Mouse (Mus musculus) CH12.LX (cell line): Measurements from ENCODE around the gene Cfap45. TPM values are rescaled to one million over a fixed set of nuclear protein-coding genes. Genes with fewer than 3 reads are reported as not detected.

ENCODE experiments used
- DNase-seq: peaks from one replicate; pipeline ENCODE4 v3.0.0-alpha.2; 2013; ENCODE audit errors: extremely low read depth
- H3K27ac ChIP-seq: 2 replicates; pipeline ENCODE4 v1.5.1; 2012; ENCODE audit warnings: low read depth, mild to moderate bottlenecking, control low read depth, moderate library complexity; ENCODE audit not compliant: insufficient read depth
- H3K27me3 ChIP-seq: replicated peaks from 2 replicates; pipeline ENCODE3; 2012; ENCODE audit warnings: inconsistent platforms
- H3K36me3 ChIP-seq, 2 experiments: replicated peaks in 1 of 2; 2 replicates each; pipeline versions ENCODE3 to v1.6.1; 2012; ENCODE audit warnings: inconsistent platforms in 1 of 2, low read length in 1 of 2, mild to moderate bottlenecking in 1 of 2, mixed read lengths in 1 of 2, moderate library complexity in 1 of 2; ENCODE audit not compliant: control insufficient read depth in 1 of 2, insufficient read depth in 1 of 2
- H3K4me1 ChIP-seq, 2 experiments: 2 replicates each; pipeline ENCODE4 v1.6.1; 2012; ENCODE audit warnings: inconsistent platforms in 1 of 2, moderate library complexity in 1 of 2; ENCODE audit not compliant: insufficient read depth in 2 of 2, control insufficient read depth in 1 of 2
- H3K4me2 ChIP-seq: 2 replicates; pipeline ENCODE4 v1.6.1; 2012; ENCODE audit warnings: low read depth, mild to moderate bottlenecking, control low read depth; ENCODE audit not compliant: poor library complexity, insufficient read depth, severe bottlenecking
- H3K4me3 ChIP-seq, 3 experiments: fragments of 150-350 bp in 1 of 3; sonication (generic) in 1 of 3; replicated peaks in 1 of 3; 2 replicates each; pipeline versions ENCODE3 to v1.5.1; 2011 to 2012; ENCODE audit warnings: low read depth in 2 of 3, low read length in 2 of 3, mild to moderate bottlenecking in 2 of 3, moderate library complexity in 2 of 3, control low read depth in 1 of 3, improper control_type of control experiment in 1 of 3, inconsistent platforms in 1 of 3, mixed read lengths in 1 of 3; ENCODE audit not compliant: poor library complexity in 1 of 3
- H3K79me2 ChIP-seq: replicated peaks from 2 replicates; pipeline ENCODE4 v1.6.1; 2012; ENCODE audit warnings: mild to moderate bottlenecking, moderate library complexity; ENCODE audit not compliant: control insufficient read depth, poor library complexity, insufficient read depth, severe bottlenecking; ENCODE audit errors: extremely low read depth
- H3K9ac ChIP-seq: 2 replicates; pipeline ENCODE4 v1.6.1; 2012; ENCODE audit warnings: low read depth, mild to moderate bottlenecking, control low read depth, moderate library complexity; ENCODE audit not compliant: insufficient read depth
- H3K9me3 ChIP-seq: replicated peaks from 2 replicates; pipeline ENCODE3; 2012; ENCODE audit warnings: low read length, inconsistent platforms, mixed read lengths
- BHLHE40 ChIP-seq: IDR thresholded peaks from 2 replicates; pipeline ENCODE4 v1.6.1; 2011; ENCODE audit warnings: mild to moderate bottlenecking, low read depth, low read length, improper control_type of control experiment
- CHD1 ChIP-seq: IDR thresholded peaks from 2 replicates; pipeline ENCODE4 v1.6.1; 2012; ENCODE audit warnings: low read depth, low read length, improper control_type of control experiment, inconsistent platforms
- GABPA ChIP-seq: IDR thresholded peaks from 2 replicates; pipeline ENCODE4 v1.6.1; 2012; ENCODE audit warnings: low read depth, low read length, improper control_type of control experiment, inconsistent platforms; ENCODE audit not compliant: insufficient replicate concordance
- JUN ChIP-seq: IDR thresholded peaks from 2 replicates; pipeline ENCODE4 v1.6.1; 2011; ENCODE audit warnings: low read depth, mild to moderate bottlenecking, low read length, improper control_type of control experiment, moderate library complexity; ENCODE audit not compliant: insufficient read depth
- KAT2A ChIP-seq: IDR thresholded peaks from 2 replicates; pipeline ENCODE4 v1.6.1; 2012; ENCODE audit warnings: low read length, improper control_type of control experiment, inconsistent platforms; ENCODE audit not compliant: insufficient replicate concordance
- MXI1 ChIP-seq: IDR thresholded peaks from 2 replicates; pipeline ENCODE4 v1.6.1; 2011; ENCODE audit warnings: mild to moderate bottlenecking, low read depth, low read length, improper control_type of control experiment
- MYC ChIP-seq: IDR thresholded peaks from 2 replicates; pipeline ENCODE4 v1.6.1; 2011; ENCODE audit warnings: low read depth, mild to moderate bottlenecking, improper control_type of control experiment, low read length
- NRF1 ChIP-seq: IDR thresholded peaks from 2 replicates; pipeline ENCODE4 v1.6.1; 2014; ENCODE audit warnings: low read depth, mild to moderate bottlenecking, inconsistent platforms, low read length, improper control_type of control experiment, moderate library complexity
- PAX5 ChIP-seq: IDR thresholded peaks from 2 replicates; pipeline ENCODE4 v1.6.1; 2012; ENCODE audit warnings: low read length, inconsistent platforms, mixed read lengths
- POLR2A ChIP-seq: IDR thresholded peaks from 2 replicates; pipeline ENCODE4 v1.6.1; 2011; ENCODE audit warnings: low read depth, mild to moderate bottlenecking, improper control_type of control experiment, low read length
- RAD21 ChIP-seq: IDR thresholded peaks from 2 replicates; pipeline ENCODE4 v1.6.1; 2011; ENCODE audit warnings: low read depth, mild to moderate bottlenecking, low read length, improper control_type of control experiment, moderate library complexity
- SMC3 ChIP-seq: IDR thresholded peaks from 2 replicates; pipeline ENCODE4 v1.6.1; 2011; ENCODE audit warnings: low read depth, low read length, improper control_type of control experiment
- TBP ChIP-seq: conservative IDR thresholded peaks from 2 replicates; pipeline ENCODE4 v1.6.1; 2011; ENCODE audit warnings: low read depth, low read length, improper control_type of control experiment
- UBTF ChIP-seq: IDR thresholded peaks from 2 replicates; pipeline ENCODE4 v1.6.1; 2012; ENCODE audit warnings: low read depth, mild to moderate bottlenecking, inconsistent platforms, low read length, improper control_type of control experiment, moderate library complexity
- USF2 ChIP-seq: conservative IDR thresholded peaks from 2 replicates; pipeline ENCODE4 v1.6.1; 2011; ENCODE audit warnings: low read depth, low read length, improper control_type of control experiment
- ZC3H11A ChIP-seq: IDR thresholded peaks from 2 replicates; pipeline ENCODE4 v1.6.1; 2012; ENCODE audit warnings: low read depth, mild to moderate bottlenecking, inconsistent platforms, low read length, improper control_type of control experiment
- ZMIZ1 ChIP-seq: IDR thresholded peaks from 2 replicates; pipeline ENCODE4 v1.6.1; 2012; ENCODE audit warnings: low read depth, mild to moderate bottlenecking, inconsistent platforms, low read length, improper control_type of control experiment
- dilution Hi-C: fragments of 300-500 bp; cut with MboI; formaldehyde crosslinking; loops from 2 replicates; pipeline ENCODE4 v1.14.3; 2020; ENCODE audit warnings: low sequenced_read_pairs; ENCODE audit not compliant: extremely low pct_unique_long_range_greater_than_20kb, extremely low pct_ligation_motif_present
- in situ Hi-C: fragments of 300-500 bp; cut with MboI; formaldehyde crosslinking; loops from 3 replicates; pipeline ENCODE4 v1.14.3; 2019; ENCODE audit warnings: low sequenced_read_pairs, low pct_ligation_motif_present, low pct_unique_long_range_greater_than_20kb, mixed read lengths
- polyA plus RNA-seq: library from polyadenylated mRNA; unstranded; fragments of >175 nt; gene quantifications from 2 replicates; pipeline ENCODE4 v1.2.1, GENCODE M21; 2012; ENCODE audit warnings: low read depth; ENCODE audit not compliant: insufficient read length
- total RNA-seq, 2 experiments: library from RNA; depleted of rRNA; stranded (reverse); fragments of 300-350 nt in 1 of 2; fragments of >200 nt in 1 of 2; gene quantifications; 2 replicates each; pipeline ENCODE4 v1.2.3; 2012 to 2014

The Cfap45 gene
- total and polyA plus RNA-seq, 3 experiments: not detected

GRCm38 (mm10) chr1:172540283-172540820 is 19.8 kb downstream of the Cfap45 start:
- Histone ChIP-seq H3K79me2 (no peaks in the 10 kb centered on the region), H3K4me3 (no peak overlapping the region), H3K9ac (no peak overlapping the region), H3K27ac (no peak overlapping the region), H3K36me3 (peaks cover 0 to 3% of the 10 kb centered on the region in 2 experiments), H3K4me2 (no peak overlapping the region)
- dilution Hi-C loops: no loop called here
- TF ChIP-seq NRF1: no peak
- no peak for TF ChIP-seq UBTF
- TF ChIP-seq KAT2A: no peak
- TF ChIP-seq ZC3H11A: no peak
- no peak for TF ChIP-seq GABPA
- TF ChIP-seq PAX5: no peak
- TF ChIP-seq MYC: no peak
- no peak for TF ChIP-seq BHLHE40
- TF ChIP-seq SMC3: no peak
- no peak for TF ChIP-seq JUN
- TF ChIP-seq ZMIZ1: no peak
- TF ChIP-seq CHD1: no peak
- no peak for TF ChIP-seq TBP
- TF ChIP-seq RAD21: no peak
- TF ChIP-seq POLR2A: no peak
- TF ChIP-seq USF2: no peak
- TF ChIP-seq, all 38 proteins: peak for 0
- Histone ChIP-seq H3K4me1 (peaks cover 0 to 5% of the 10 kb centered on the region in 2 experiments; a peak in 2 of 4 replicates), H3K27me3 (peaks cover 14% of the 10 kb centered on the region), H3K9me3 (no peaks in the 10 kb centered on the region)
- in situ Hi-C loops: no loop called here
- no peak for DNase-seq

GRCm38 (mm10) chr1:172546062-172546461 is 25.5 kb downstream of the Cfap45 start:
- dilution Hi-C loops (no loop called here), in situ Hi-C loops (no loop called here)
- no peak overlapping the region for H3K4me3 ChIP-seq
- no peaks in the 10 kb centered on the region for H3K9me3 ChIP-seq
- no peak overlapping the region for H3K27ac ChIP-seq
- TF ChIP-seq KAT2A: no peak
- TF ChIP-seq MXI1: no peak
- H3K9ac ChIP-seq: no peak overlapping the region
- DNase-seq: no peak
- H3K27me3 ChIP-seq: peaks cover 1% of the 10 kb centered on the region
- no peaks in the 10 kb centered on the region for H3K79me2 ChIP-seq
- no peak overlapping the region for H3K4me2 ChIP-seq
- H3K4me1 ChIP-seq: peaks cover 8 to 37% of the 10 kb centered on the region in 2 experiments
- peaks cover 0 to 3% of the 10 kb centered on the region in 2 experiments for H3K36me3 ChIP-seq
